8 mouse cellular contexts compared by ENCODE assay signal in the genomic region with DNA sequence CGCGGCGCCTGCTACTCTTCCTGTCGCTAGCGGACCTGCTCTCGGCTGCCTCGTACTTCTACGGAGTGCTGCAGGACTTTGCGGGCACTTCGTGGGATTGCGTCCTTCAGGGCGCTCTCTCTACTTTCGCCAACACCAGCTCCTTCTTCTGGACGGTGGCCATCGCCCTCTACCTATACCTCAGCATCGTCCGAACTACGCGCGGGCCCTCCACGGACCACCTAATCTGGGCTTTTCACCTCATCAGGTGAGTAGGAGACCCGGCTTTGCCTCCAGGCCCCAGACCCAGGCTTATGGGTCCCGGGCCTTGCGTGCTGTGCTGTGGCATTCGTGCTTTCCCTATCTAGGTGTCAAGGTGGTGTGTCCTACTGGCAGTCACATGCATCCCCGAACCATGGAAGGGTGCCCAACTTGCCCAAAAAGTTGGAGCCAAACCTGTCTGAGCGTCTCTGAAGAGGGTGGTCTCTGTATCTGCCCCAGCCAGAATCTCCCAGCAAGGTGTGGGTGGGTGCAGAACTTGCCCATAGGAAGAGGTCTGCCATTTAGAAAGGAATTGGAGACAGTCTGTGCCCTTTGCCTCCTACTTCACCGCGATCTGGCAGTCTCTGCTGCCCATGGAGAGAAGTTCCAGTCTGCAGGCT. TPM values are rescaled to one million over a fixed set of nuclear protein-coding genes. Genes with fewer than 3 reads are reported as not detected.
DNase-seq lines count a peak whose midpoint lies in the region; ATAC-seq and TF ChIP-seq lines count a peak whose summit lies in the region.

No protein-coding gene starts in this region.

- H3K4me2 ChIP-seq in hindbrain, embryonic 15.5 days: peak overlapping the region; percentile 98
- peak overlapping the region; percentile 100 for H3K4me2 ChIP-seq in midbrain, embryonic 15.5 days

- no peak for TF ChIP-seq CTCF in kidney, adult 2 months (conservative IDR thresholded peaks at IDR 0.05; ENCODE audit: insufficient read depth, insufficient read length, low read depth, low read length)
- TF ChIP-seq CTCF in cortical plate, adult 2 months (IDR thresholded peaks at IDR 0.05; ENCODE audit: extremely low read depth, insufficient read depth, low read length): no peak

- H3K9ac ChIP-seq in hindbrain, embryonic 15.5 days: peak overlapping the region; percentile 43
- peak overlapping the region; percentile 41 for H3K9ac ChIP-seq in midbrain, embryonic 15.5 days

- H3K4me3 ChIP-seq in kidney, adult 2 months (ENCODE audit: insufficient read depth, low read depth, low read length): peak overlapping the region; percentile 67
- H3K4me3 ChIP-seq in cortical plate, adult 2 months (ENCODE audit: insufficient read depth, low read length): peak overlapping the region; percentile 50
- H3K4me3 ChIP-seq in hindbrain, embryonic 15.5 days: peak overlapping the region; percentile 55
- peak overlapping the region; percentile 52 for H3K4me3 ChIP-seq in midbrain, embryonic 15.5 days

- TF ChIP-seq POLR2A in kidney, adult 2 months (IDR thresholded peaks at IDR 0.05; ENCODE audit: low read depth, low read length): no peak
- no peak for TF ChIP-seq POLR2A in cortical plate, adult 2 months (IDR thresholded peaks at IDR 0.05; ENCODE audit: extremely low read depth, insufficient read depth, low read length)

- no peaks in the 10 kb centered on the region for H3K36me3 ChIP-seq in kidney, adult 2 months (ENCODE audit: control insufficient read depth, insufficient read depth, low read length)
- H3K36me3 ChIP-seq in hindbrain, embryonic 15.5 days: no peaks in the 10 kb centered on the region
- H3K36me3 ChIP-seq in midbrain, embryonic 15.5 days (replicated peaks): no peaks in the 10 kb centered on the region

- no peak overlapping the region for H3K27ac ChIP-seq in kidney, adult 2 months (ENCODE audit: insufficient read depth, low read depth, low read length)
- no peak overlapping the region for H3K27ac ChIP-seq in cortical plate, adult 2 months (ENCODE audit: insufficient read depth, low read length)
- 0 out of 2 replicates have a peak overlapping the region, but pooled peaks have one; percentile 11 for H3K27ac ChIP-seq in hindbrain, embryonic 15.5 days (replicated peaks)
- no peak overlapping the region for H3K27ac ChIP-seq in midbrain, embryonic 15.5 days

- ATAC-seq in hindbrain, embryonic 15.5 days (ENCODE audit: low FRiP score, low read depth): no peak
- ATAC-seq in midbrain, embryonic 15.5 days (replicated peaks): no peak
- no peak for ATAC-seq in megakaryocyte progenitor cell, adult 5-6 weeks (replicated peaks; ENCODE audit: poor library complexity)

- H3K4me1 ChIP-seq in kidney, adult 2 months (ENCODE audit: control insufficient read depth, insufficient read depth, low read length): no peaks in the 10 kb centered on the region
- no peaks in the 10 kb centered on the region for H3K4me1 ChIP-seq in cortical plate, adult 2 months (ENCODE audit: control insufficient read depth, insufficient read depth, low read length)
- peaks cover 14% of the 10 kb centered on the region for H3K4me1 ChIP-seq in hindbrain, embryonic 15.5 days (replicated peaks)
- H3K4me1 ChIP-seq in midbrain, embryonic 15.5 days: peaks cover 14% of the 10 kb centered on the region

- no peaks in the 10 kb centered on the region for H3K27me3 ChIP-seq in kidney, adult 2 months (replicated peaks; ENCODE audit: control insufficient read depth, insufficient read depth, low read length)
- H3K27me3 ChIP-seq in hindbrain, embryonic 15.5 days: peaks cover 25% of the 10 kb centered on the region
- peaks cover 29% of the 10 kb centered on the region for H3K27me3 ChIP-seq in midbrain, embryonic 15.5 days (replicated peaks)

- no peaks in the 10 kb centered on the region for H3K9me3 ChIP-seq in hindbrain, embryonic 15.5 days
- H3K9me3 ChIP-seq in midbrain, embryonic 15.5 days: no peaks in the 10 kb centered on the region

- no peak for DNase-seq in kidney, adult 2 months
- no peak for DNase-seq in kidney, adult 11 months
- DNase-seq in MN1 (ENCODE audit: low spot score): no peak
- DNase-seq in retina, embryonic 14.5 days (ENCODE audit: low spot score): no peak

- WGBS in kidney, adult 2 months: 26% methylated on average over 29 of the region's 29 CpGs
- 19% methylated on average over 29 of the region's 29 CpGs for WGBS in hindbrain, embryonic 15.5 days
- 16% methylated on average over 29 of the region's 29 CpGs for WGBS in midbrain, embryonic 15.5 days

RNA-seq across cellular contexts. Expression of gene Gpr157, which starts 0.8 kb away (rescaled TPM):
- polyA plus RNA-seq in kidney, adult 2 months (2012; rRNA removed): 0.76 and 1.2 TPM in 2 replicates
- 1.9 and 2.0 TPM in 2 replicates for polyA plus RNA-seq in cortical plate, adult 2 months (2012; rRNA removed)
- 0.40 and 0.59 TPM in 2 replicates for polyA plus RNA-seq in hindbrain, embryonic 15.5 days (2015; fragmentation: Nextera tagmentation; extraction: Ambion mirVana)
- polyA plus RNA-seq in midbrain, embryonic 15.5 days (2015; fragmentation: Nextera tagmentation; extraction: Ambion mirVana): 0.32 and 0.55 TPM in 2 replicates
- 0.89 and 1.6 TPM in 2 replicates for total RNA-seq in megakaryocyte progenitor cell, adult 5-6 weeks (2015)
- total RNA-seq in megakaryocyte progenitor cell, adult 5-6 weeks (2017): 1.7 and 1.9 TPM in 2 replicates

RNA-seq across cellular contexts. Expression of gene Slc2a5, which starts 31.1 kb away (rescaled TPM):
- polyA plus RNA-seq in kidney, adult 2 months (2012; rRNA removed): 181 and 266 TPM in 2 replicates
- 9.3 and 10.1 TPM in 2 replicates for polyA plus RNA-seq in cortical plate, adult 2 months (2012; rRNA removed)
- polyA plus RNA-seq in hindbrain, embryonic 15.5 days (2015; fragmentation: Nextera tagmentation; extraction: Ambion mirVana): 2.2 TPM in 2 replicates
- polyA plus RNA-seq in midbrain, embryonic 15.5 days (2015; fragmentation: Nextera tagmentation; extraction: Ambion mirVana): 1.6 and 2.9 TPM in 2 replicates
- not detected in 2 replicates for total RNA-seq in megakaryocyte progenitor cell, adult 5-6 weeks (2015)
- not detected in 2 replicates for total RNA-seq in megakaryocyte progenitor cell, adult 5-6 weeks (2017)

Comparison
In these comparisons a context has a peak if more than half of its experiments do, and no peak if none do; other contexts are left out.
1. RNA of gene Slc2a5, which starts 31.1 kb away (polyA plus RNA-seq): 181 to 266 TPM in kidney, adult 2 months; 9.3 to 10.1 TPM in cortical plate, adult 2 months, 2.2 TPM in hindbrain, embryonic 15.5 days and 1.6 to 2.9 TPM in midbrain, embryonic 15.5 days; every median in the first group is over 10 times any median in the second.
2. Peak in every context shown above with its lines, with median percentiles within 50 percentile points of each other: H3K4me3 ChIP-seq.